Mouse (Mus musculus) lung, postnatal 0 days (tissue): Measurements from ENCODE around the gene Gtsf2.

ENCODE experiments used
- CTCF ChIP-seq: IDR thresholded peaks from 2 replicates; pipeline ENCODE4 v1.5.1; 2016; ENCODE audit warnings: antibody characterized with exemption, mild to moderate bottlenecking
- EP300 ChIP-seq: IDR thresholded peaks from 2 replicates; pipeline ENCODE4 v1.6.1; 2016; ENCODE audit warnings: antibody characterized with exemption, mild to moderate bottlenecking, control low read depth

GRCm38 (mm10) chr15:103473182-103473581 lies 24.9 kb upstream of the Gtsf2 start:
- TF ChIP-seq EP300 (no peak), CTCF (no peak)
